Mouse (Mus musculus): ENCODE results near the gene Gm10153.
"Not testable (repeated sequence)": the region's sequence is repeated elsewhere in the genome, so short reads cannot be mapped to it uniquely, and the experiment has no call there.

The Gm10153 gene

GRCm38 (mm10) chr7:142190289-142190688 is at the start of gene Gm10153:
Gene Gm10153 (minus strand): TSS chr7:142190389.
- no peak for DNase-seq

GRCm38 (mm10) chr7:142231540-142231939 is 41.4 kb upstream of the Gm10153 start:
- DNase-seq: no peak

GRCm38 (mm10) chr7:142229871-142230270 is 39.7 kb upstream of the Gm10153 start, which contains the start of gene Krtap5-5:
Gene Krtap5-5 (minus strand): TSS chr7:142229971.
- DNase-seq: not testable (repeated sequence)

GRCm38 (mm10) chr7:142224518-142224917 is 34.3 kb upstream of the Gm10153 start:
- DNase-seq: no peak

- DNase-seq: not testable (repeated sequence)
Observed at GRCm38 (mm10) chr7:142212136-142212535, 21.9 kb upstream of the Gm10153 start.

- DNase-seq: no peak
Observed at GRCm38 (mm10) chr7:142211559-142211958, 21.4 kb upstream of the Gm10153 start, which contains the start of gene Gm7579. Gene Gm7579 (plus strand): TSS chr7:142211859.

GRCm38 (mm10) chr7:142206891-142207290 is 16.7 kb upstream of the Gm10153 start:
- DNase-seq: not testable (repeated sequence)

- no peak for DNase-seq
Observed at GRCm38 (mm10) chr7:142205488-142205887, 15.3 kb upstream of the Gm10153 start.

GRCm38 (mm10) chr7:142201064-142201463 is 10.9 kb upstream of the Gm10153 start, which contains the start of gene Krtap5-3:
Gene Krtap5-3 (plus strand): TSS chr7:142201364.
- DNase-seq: no peak

GRCm38 (mm10) chr7:142198748-142199147 is 8.6 kb upstream of the Gm10153 start:
- DNase-seq: no peak

GRCm38 (mm10) chr7:142188156-142188555 is 2.0 kb downstream of the Gm10153 start:
- no peak for DNase-seq

GRCm38 (mm10) chr7:142181021-142181420 is 9.2 kb downstream of the Gm10153 start:
- DNase-seq: no peak

GRCm38 (mm10) chr7:142178685-142179084 is 11.5 kb downstream of the Gm10153 start:
- no peak for DNase-seq

GRCm38 (mm10) chr7:142175905-142176304 is 14.3 kb downstream of the Gm10153 start, which contains the start of gene Krtap5-2:
Gene Krtap5-2 (minus strand): TSS chr7:142176005.
- DNase-seq: not testable (repeated sequence)

- no peak for DNase-seq
Observed at GRCm38 (mm10) chr7:142169836-142170235, 20.4 kb downstream of the Gm10153 start.

GRCm38 (mm10) chr7:142165639-142166038 is 24.6 kb downstream of the Gm10153 start, which contains the start of gene Gm4553:
Gene Gm4553 (minus strand): TSS chr7:142165739.
- DNase-seq: not testable (repeated sequence)

- DNase-seq: no peak
Observed at GRCm38 (mm10) chr7:142159366-142159765, 30.8 kb downstream of the Gm10153 start.

- not testable (repeated sequence) for DNase-seq
Observed at GRCm38 (mm10) chr7:142157013-142157412, 33.2 kb downstream of the Gm10153 start, which contains the start of gene Gm29735. Gene Gm29735 (minus strand): TSS chr7:142157113.

- DNase-seq: no peak
Observed at GRCm38 (mm10) chr7:142155308-142155707, 34.9 kb downstream of the Gm10153 start.

- DNase-seq: no peak
Observed at GRCm38 (mm10) chr7:142152191-142152590, 38.0 kb downstream of the Gm10153 start.

- no peak for DNase-seq
Observed at GRCm38 (mm10) chr7:142148633-142149032, 41.6 kb downstream of the Gm10153 start.

- peak; percentile 66 for DNase-seq
Observed at GRCm38 (mm10) chr7:142146033-142146432, 44.2 kb downstream of the Gm10153 start.

- no peak for DNase-seq
Observed at GRCm38 (mm10) chr7:142145413-142145940, 44.7 kb downstream of the Gm10153 start.

GRCm38 (mm10) chr7:142144507-142144906 is 45.7 kb downstream of the Gm10153 start, which contains the start of gene Gm45337:
Gene Gm45337 (minus strand): TSS chr7:142144607.
- DNase-seq: no peak

Data from kidney, postnatal 14 days (tissue).